ENCODE assay signal across 8 mouse cellular contexts in genomic region chrX:50576824-50577223, GRCm38 (mm10).
DNase-seq lines count a peak whose midpoint lies in the region; ATAC-seq and TF ChIP-seq lines count a peak whose summit lies in the region.

No protein-coding gene starts in this region.

- no peaks in the 10 kb centered on the region for H3K36me3 ChIP-seq in heart, adult 2 months (ENCODE audit: control insufficient read depth, insufficient read depth, low read length)
- peaks cover 17% of the 10 kb centered on the region for H3K36me3 ChIP-seq in forebrain, embryonic 13.5 days (ENCODE audit: poor library complexity, severe bottlenecking)
- H3K36me3 ChIP-seq in hindbrain, embryonic 15.5 days, result no peaks in the 10 kb centered on the region; the same call in 1 of the 2 replicates
- peaks cover 7% of the 10 kb centered on the region for H3K36me3 ChIP-seq in liver, embryonic 12.5 days
- H3K36me3 ChIP-seq in neural tube, embryonic 13.5 days, result peaks cover 14% of the 10 kb centered on the region

- peak in 1 of 2 experiments; percentile 89 for DNase-seq in heart, adult 2 months
- DNase-seq in heart, adult 11 months, result no peak
- peak; percentile 52 for DNase-seq in Muller cell, postnatal 12 days (ENCODE audit: inconsistent ontology term)
- no peak for DNase-seq in adipocyte (ENCODE audit: low spot score)

- no peak for ATAC-seq in forebrain, embryonic 13.5 days
- no peak for ATAC-seq in hindbrain, embryonic 15.5 days (ENCODE audit: low FRiP score, low read depth)
- ATAC-seq in liver, embryonic 12.5 days, result no peak
- ATAC-seq in neural tube, embryonic 13.5 days (ENCODE audit: low read depth), result no peak

- peak overlapping the region; percentile 41 for H3K27ac ChIP-seq in heart, adult 2 months
- H3K27ac ChIP-seq in forebrain, embryonic 13.5 days, result no peak overlapping the region
- 0 out of 2 replicates have a peak overlapping the region, but pooled peaks have one; percentile 41 for H3K27ac ChIP-seq in hindbrain, embryonic 15.5 days (replicated peaks)
- H3K27ac ChIP-seq in liver, embryonic 12.5 days, result no peak overlapping the region
- no peak overlapping the region for H3K27ac ChIP-seq in neural tube, embryonic 13.5 days (replicated peaks)

- WGBS in heart, adult 2 months, result 55% methylated on average over 7 of the region's 7 CpGs
- WGBS in forebrain, embryonic 13.5 days, result 59% methylated on average over 7 of the region's 7 CpGs
- WGBS in hindbrain, embryonic 15.5 days, result 58% methylated on average over 7 of the region's 7 CpGs
- WGBS in liver, embryonic 12.5 days (ENCODE audit: insufficient replicate concordance), result 55% methylated on average over 7 of the region's 7 CpGs
- WGBS in neural tube, embryonic 13.5 days, result 55% methylated on average over 7 of the region's 7 CpGs

- peak; percentile 78 for TF ChIP-seq CTCF in heart, adult 2 months (IDR thresholded peaks at IDR 0.05)

- no peaks in the 10 kb centered on the region for H3K9me3 ChIP-seq in forebrain, embryonic 13.5 days (replicated peaks)
- H3K9me3 ChIP-seq in hindbrain, embryonic 15.5 days, result no peaks in the 10 kb centered on the region
- no peaks in the 10 kb centered on the region for H3K9me3 ChIP-seq in liver, embryonic 12.5 days (replicated peaks)
- H3K9me3 ChIP-seq in neural tube, embryonic 13.5 days, result no peaks in the 10 kb centered on the region

- H3K27me3 ChIP-seq in heart, adult 2 months (ENCODE audit: control insufficient read depth, insufficient read depth, low read length), result no peaks in the 10 kb centered on the region
- no peaks in the 10 kb centered on the region for H3K27me3 ChIP-seq in forebrain, embryonic 13.5 days
- H3K27me3 ChIP-seq in hindbrain, embryonic 15.5 days, result no peaks in the 10 kb centered on the region
- no peaks in the 10 kb centered on the region for H3K27me3 ChIP-seq in liver, embryonic 12.5 days (replicated peaks)
- no peaks in the 10 kb centered on the region for H3K27me3 ChIP-seq in neural tube, embryonic 13.5 days

- no peak for TF ChIP-seq EP300 in heart, adult 2 months (IDR thresholded peaks at IDR 0.05; ENCODE audit: insufficient read depth, low read depth, low read length)

- TF ChIP-seq POLR2A in heart, adult 2 months (IDR thresholded peaks at IDR 0.05; ENCODE audit: insufficient read depth, low read depth, low read length), result no peak

- intact Hi-C loops in heart, adult 2 months (cut with DNase I), result no loop called here

- H3K4me2 ChIP-seq in forebrain, embryonic 13.5 days, result 0 out of 2 replicates have a peak overlapping the region, but pooled peaks have one; percentile 14
- peak overlapping the region; percentile 37 for H3K4me2 ChIP-seq in hindbrain, embryonic 15.5 days
- H3K4me2 ChIP-seq in liver, embryonic 12.5 days, result peak overlapping the region; percentile 29
- H3K4me2 ChIP-seq in neural tube, embryonic 13.5 days, result peak overlapping the region; percentile 40

- no peak overlapping the region for H3K9ac ChIP-seq in heart, adult 2 months (ENCODE audit: low read depth, low read length)
- H3K9ac ChIP-seq in forebrain, embryonic 13.5 days, result no peak overlapping the region
- H3K9ac ChIP-seq in hindbrain, embryonic 15.5 days, result no peak overlapping the region
- H3K9ac ChIP-seq in liver, embryonic 12.5 days, result no peak overlapping the region
- H3K9ac ChIP-seq in neural tube, embryonic 13.5 days, result no peak overlapping the region

- H3K4me1 ChIP-seq in heart, adult 2 months (ENCODE audit: control insufficient read depth, insufficient read depth, low read length), result no peaks in the 10 kb centered on the region
- no peaks in the 10 kb centered on the region for H3K4me1 ChIP-seq in forebrain, embryonic 13.5 days
- no peaks in the 10 kb centered on the region for H3K4me1 ChIP-seq in hindbrain, embryonic 15.5 days (replicated peaks)
- no peaks in the 10 kb centered on the region for H3K4me1 ChIP-seq in liver, embryonic 12.5 days
- H3K4me1 ChIP-seq in neural tube, embryonic 13.5 days (replicated peaks), result no peaks in the 10 kb centered on the region

- peak overlapping the region; percentile 35 for H3K4me3 ChIP-seq in heart, adult 2 months
- H3K4me3 ChIP-seq in forebrain, embryonic 13.5 days, result no peak overlapping the region
- H3K4me3 ChIP-seq in hindbrain, embryonic 15.5 days, result peak overlapping the region; percentile 15; the same call in 1 of the 2 replicates
- peak overlapping the region; percentile 21; the same call in 1 of the 2 replicates for H3K4me3 ChIP-seq in liver, embryonic 12.5 days
- peak overlapping the region; percentile 14; the same call in 1 of the 2 replicates for H3K4me3 ChIP-seq in neural tube, embryonic 13.5 days

- H3K79me2 ChIP-seq in heart, adult 2 months (replicated peaks; ENCODE audit: control insufficient read depth, insufficient read depth, low read length), result no peaks in the 10 kb centered on the region

Comparison
In these comparisons a context has a peak if more than half of its experiments do, and no peak if none do; other contexts are left out.
1. H3K27ac ChIP-seq: peak in heart, adult 2 months (single experiment) and hindbrain, embryonic 15.5 days (single experiment); none in forebrain, embryonic 13.5 days (single experiment), liver, embryonic 12.5 days (single experiment) and neural tube, embryonic 13.5 days (single experiment).
2. Peak in every context shown above with its lines, with median percentiles within 50 percentile points of each other: H3K4me2 ChIP-seq.